In the genomic region with DNA sequence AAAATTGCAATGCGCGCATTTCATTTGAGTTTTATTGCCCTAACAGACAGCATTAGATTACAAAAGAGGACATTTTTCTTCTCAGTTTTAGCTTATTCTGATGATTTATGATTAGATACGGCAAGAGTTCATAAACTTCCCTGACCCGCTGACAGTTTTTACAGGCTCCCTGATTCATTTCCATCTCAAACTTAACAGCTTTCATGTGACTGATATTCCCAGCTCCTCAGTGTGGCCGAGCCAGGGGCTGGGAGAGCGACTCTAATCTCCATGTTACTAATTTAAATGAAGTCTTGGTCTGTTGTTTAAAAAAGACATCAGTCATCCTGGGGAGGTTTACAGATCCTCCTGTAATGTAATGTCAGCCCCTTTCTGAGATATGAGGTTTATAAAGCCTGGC, we compare ENCODE assay signal across 23 mouse cellular contexts.
"Had no signal": no experiment of that assay in that cellular context is flagged by ENCODE, and none has a peak within 500 bp of the region (broad histone marks: within the 10 kb centered on the region; RNA-seq: fewer than 3 reads in every experiment).

No protein-coding gene starts in this region.

- H3K4me1 ChIP-seq: liver, embryonic 12.5 days; liver, embryonic 15.5 days; midbrain, embryonic 13.5 days had no signal

- H3K4me3 ChIP-seq: limb, embryonic 10.5 days; limb, embryonic 13.5 days; liver, embryonic 12.5 days; liver, embryonic 15.5 days; midbrain, embryonic 10.5 days; midbrain, embryonic 13.5 days; myocyte; neural tube, embryonic 13.5 days had no signal

- H3K9ac ChIP-seq: limb, embryonic 13.5 days; liver, embryonic 12.5 days; liver, embryonic 15.5 days; midbrain, embryonic 13.5 days; neural tube, embryonic 13.5 days had no signal

- ATAC-seq: liver, embryonic 12.5 days; lung, postnatal 0 days; midbrain, embryonic 13.5 days; midbrain, embryonic 16.5 days had no signal

- H3K4me2 ChIP-seq: limb, embryonic 13.5 days; liver, embryonic 12.5 days; liver, embryonic 15.5 days; midbrain, embryonic 13.5 days; neural tube, embryonic 13.5 days had no signal

- H3K9me3 ChIP-seq: limb, embryonic 10.5 days; limb, embryonic 13.5 days; liver, embryonic 15.5 days; midbrain, embryonic 10.5 days; midbrain, embryonic 13.5 days; neural tube, embryonic 13.5 days had no signal

- H3K36me3 ChIP-seq: limb, embryonic 10.5 days; limb, embryonic 13.5 days; liver, embryonic 12.5 days; liver, embryonic 15.5 days; midbrain, embryonic 10.5 days; midbrain, embryonic 13.5 days; neural tube, embryonic 13.5 days had no signal

- DNase-seq: kidney, adult 11 months; kidney, adult 8-10 months; kidney, postnatal 36 days; layer of hippocampus, adult 9-11 months; liver; lung, adult 18-20 months; retina, postnatal 1 day; right cerebral cortex, postnatal 25 days; spleen, adult 18-20 months; thymus, adult 2 months; thymus, postnatal 14 days; thymus, postnatal 4 days had no signal

- H3K27me3 ChIP-seq: liver, embryonic 15.5 days had no signal

- H3K27ac ChIP-seq: limb, embryonic 10.5 days; limb, embryonic 13.5 days; liver, embryonic 12.5 days; liver, embryonic 15.5 days; macrophage; midbrain, embryonic 13.5 days; neural tube, embryonic 13.5 days had no signal
